Mouse (Mus musculus): ENCODE measurements around the gene 1700056E22Rik. TPM values are rescaled to one million over a fixed set of nuclear protein-coding genes. Genes with fewer than 3 reads are reported as not detected.

Gene 1700056E22Rik
- total and polyA plus RNA-seq, 2 experiments from 2014 or later = 0.97 TPM; not detected in 1

GRCm38 (mm10) chr1:184052331-184052730 is 18.2 kb upstream of the 1700056E22Rik start:
- H3K9me3 ChIP-seq (ENCODE audit: low read length) = no peaks in the 10 kb centered on the region
- no peak overlapping the region for H3K9ac ChIP-seq
- H3K27me3 ChIP-seq (ENCODE audit: insufficient read depth, low read length) = no peaks in the 10 kb centered on the region
- DNase-seq = no peak
- no peak overlapping the region for H3K4me2 ChIP-seq (ENCODE audit: low read depth)
- ATAC-seq = no peak
- TF ChIP-seq CTCF (IDR thresholded peaks at IDR 0.05; ENCODE audit: low read depth) = no peak
- H3K4me1 ChIP-seq (ENCODE audit: insufficient read depth) = no peaks in the 10 kb centered on the region
- 70% methylated on average over 4 of the region's 4 CpGs for WGBS
- H3K27ac ChIP-seq (ENCODE audit: low read depth, low read length) = no peak overlapping the region
- no peaks in the 10 kb centered on the region for H3K36me3 ChIP-seq (ENCODE audit: insufficient read depth)
- H3K4me3 ChIP-seq (ENCODE audit: low read depth, low read length) = no peak overlapping the region

GRCm38 (mm10) chr1:184051824-184052223 is 17.7 kb upstream of the 1700056E22Rik start:
- no peak overlapping the region for H3K27ac ChIP-seq (ENCODE audit: low read depth, low read length)
- H3K4me2 ChIP-seq (ENCODE audit: low read depth) = no peak overlapping the region
- no peak for DNase-seq
- 27% methylated on average over 6 of the region's 6 CpGs for WGBS
- H3K27me3 ChIP-seq (ENCODE audit: insufficient read depth, low read length) = no peaks in the 10 kb centered on the region
- no peaks in the 10 kb centered on the region for H3K4me1 ChIP-seq (ENCODE audit: insufficient read depth)
- no peaks in the 10 kb centered on the region for H3K36me3 ChIP-seq (ENCODE audit: insufficient read depth)
- H3K9me3 ChIP-seq (ENCODE audit: low read length) = no peaks in the 10 kb centered on the region
- no peak overlapping the region for H3K9ac ChIP-seq
- TF ChIP-seq CTCF (IDR thresholded peaks at IDR 0.05; ENCODE audit: low read depth) = no peak
- no peak for ATAC-seq
- H3K4me3 ChIP-seq (ENCODE audit: low read depth, low read length) = no peak overlapping the region

- no peak overlapping the region for H3K27ac ChIP-seq (ENCODE audit: low read depth, low read length)
- DNase-seq (no peak), ATAC-seq (no peak)
- H3K27me3 ChIP-seq (ENCODE audit: insufficient read depth, low read length) = no peaks in the 10 kb centered on the region
- no peak overlapping the region for H3K9ac ChIP-seq
- WGBS = 82% methylated on average over 1 of the region's 1 CpGs
- H3K9me3 ChIP-seq (ENCODE audit: low read length) = no peaks in the 10 kb centered on the region
- H3K36me3 ChIP-seq (ENCODE audit: insufficient read depth) = no peaks in the 10 kb centered on the region
- TF ChIP-seq CTCF (IDR thresholded peaks at IDR 0.05; ENCODE audit: low read depth) = no peak
- H3K4me2 ChIP-seq (ENCODE audit: low read depth) = no peak overlapping the region
- no peak overlapping the region for H3K4me3 ChIP-seq (ENCODE audit: low read depth, low read length)
- H3K4me1 ChIP-seq (ENCODE audit: insufficient read depth) = no peaks in the 10 kb centered on the region
These were observed 17.2 kb upstream of the 1700056E22Rik start for GRCm38 (mm10) chr1:184051286-184051685.

- Histone ChIP-seq H3K27ac (ENCODE audit: low read depth, low read length) (no peak overlapping the region), H3K9me3 (ENCODE audit: low read length) (no peaks in the 10 kb centered on the region), H3K4me2 (ENCODE audit: low read depth) (no peak overlapping the region), H3K4me3 (ENCODE audit: low read depth, low read length) (no peak overlapping the region), H3K36me3 (ENCODE audit: insufficient read depth) (no peaks in the 10 kb centered on the region), H3K4me1 (ENCODE audit: insufficient read depth) (no peaks in the 10 kb centered on the region), H3K9ac (no peak overlapping the region), H3K27me3 (ENCODE audit: insufficient read depth, low read length) (no peaks in the 10 kb centered on the region)
- ATAC-seq (no peak), DNase-seq (no peak)
- TF ChIP-seq CTCF (IDR thresholded peaks at IDR 0.05; ENCODE audit: low read depth) = no peak
- 84% methylated on average over 10 of the region's 10 CpGs for WGBS
These were observed 14.7 kb upstream of the 1700056E22Rik start for GRCm38 (mm10) chr1:184048675-184049418.

GRCm38 (mm10) chr1:184047818-184048217 is 13.7 kb upstream of the 1700056E22Rik start:
- no peak overlapping the region for H3K9ac ChIP-seq
- no peaks in the 10 kb centered on the region for H3K4me1 ChIP-seq (ENCODE audit: insufficient read depth)
- ATAC-seq (no peak), DNase-seq (no peak)
- 89% methylated on average over 9 of the region's 9 CpGs for WGBS
- no peaks in the 10 kb centered on the region for H3K9me3 ChIP-seq (ENCODE audit: low read length)
- TF ChIP-seq CTCF (IDR thresholded peaks at IDR 0.05; ENCODE audit: low read depth) = no peak
- no peak overlapping the region for H3K4me2 ChIP-seq (ENCODE audit: low read depth)
- H3K4me3 ChIP-seq (ENCODE audit: low read depth, low read length) = no peak overlapping the region
- no peaks in the 10 kb centered on the region for H3K27me3 ChIP-seq (ENCODE audit: insufficient read depth, low read length)
- H3K27ac ChIP-seq (ENCODE audit: low read depth, low read length) = no peak overlapping the region
- H3K36me3 ChIP-seq (ENCODE audit: insufficient read depth) = no peaks in the 10 kb centered on the region

GRCm38 (mm10) chr1:184046070-184046677 is 12.1 kb upstream of the 1700056E22Rik start:
- TF ChIP-seq CTCF (IDR thresholded peaks at IDR 0.05; ENCODE audit: low read depth) = no peak
- H3K36me3 ChIP-seq (ENCODE audit: insufficient read depth) = no peaks in the 10 kb centered on the region
- no peaks in the 10 kb centered on the region for H3K27me3 ChIP-seq (ENCODE audit: insufficient read depth, low read length)
- H3K4me2 ChIP-seq (ENCODE audit: low read depth) = no peak overlapping the region
- DNase-seq (no peak), ATAC-seq (no peak)
- H3K9me3 ChIP-seq (ENCODE audit: low read length) = no peaks in the 10 kb centered on the region
- 74% methylated on average over 6 of the region's 6 CpGs for WGBS
- no peak overlapping the region for H3K27ac ChIP-seq (ENCODE audit: low read depth, low read length)
- no peaks in the 10 kb centered on the region for H3K4me1 ChIP-seq (ENCODE audit: insufficient read depth)
- H3K4me3 ChIP-seq (ENCODE audit: low read depth, low read length) = no peak overlapping the region
- H3K9ac ChIP-seq = no peak overlapping the region

- 68% methylated on average over 6 of the region's 6 CpGs for WGBS
- no peak overlapping the region for H3K27ac ChIP-seq (ENCODE audit: low read depth, low read length)
- no peak overlapping the region for H3K4me2 ChIP-seq (ENCODE audit: low read depth)
- H3K27me3 ChIP-seq (ENCODE audit: insufficient read depth, low read length) = no peaks in the 10 kb centered on the region
- no peaks in the 10 kb centered on the region for H3K36me3 ChIP-seq (ENCODE audit: insufficient read depth)
- H3K4me3 ChIP-seq (ENCODE audit: low read depth, low read length) = no peak overlapping the region
- no peaks in the 10 kb centered on the region for H3K4me1 ChIP-seq (ENCODE audit: insufficient read depth)
- DNase-seq = no peak
- H3K9me3 ChIP-seq (ENCODE audit: low read length) = no peaks in the 10 kb centered on the region
- H3K9ac ChIP-seq = no peak overlapping the region
- no peak for ATAC-seq
- TF ChIP-seq CTCF (IDR thresholded peaks at IDR 0.05; ENCODE audit: low read depth) = no peak
These were observed 9.3 kb upstream of the 1700056E22Rik start for GRCm38 (mm10) chr1:184043391-184043790.

Data from forebrain, postnatal 0 days (tissue).